Mouse (Mus musculus) frontal cortex, adult (tissue): ENCODE measurements at regions not wholly inside any gene's neighbourhood (a gene's known extent, or its start where the extent isn't known, plus 50 kb on each side); places are given as distances from the start of the nearest gene placed in this dataset.
"Not testable (repeated sequence)": the region's sequence is repeated elsewhere in the genome, so short reads cannot be mapped to it uniquely, and the experiment has no call there.

ENCODE experiments used
- ATAC-seq: cut with Nextera tagmentation; 2 replicates; pipeline ENCODE4 v1.9.2; 2017; ENCODE audit warnings: mild to moderate bottlenecking, moderate library complexity, mixed read lengths; ENCODE audit not compliant: low TSS enrichment

GRCm38 (mm10) chr6:109814990-109815389 lies 830.4 kb upstream of the Grm7 start:
- peak; percentile 80 for ATAC-seq

- ATAC-seq: no peak
Observed at GRCm38 (mm10) chr6:109848313-109848712, 797.1 kb upstream of the Grm7 start.

DNA sequence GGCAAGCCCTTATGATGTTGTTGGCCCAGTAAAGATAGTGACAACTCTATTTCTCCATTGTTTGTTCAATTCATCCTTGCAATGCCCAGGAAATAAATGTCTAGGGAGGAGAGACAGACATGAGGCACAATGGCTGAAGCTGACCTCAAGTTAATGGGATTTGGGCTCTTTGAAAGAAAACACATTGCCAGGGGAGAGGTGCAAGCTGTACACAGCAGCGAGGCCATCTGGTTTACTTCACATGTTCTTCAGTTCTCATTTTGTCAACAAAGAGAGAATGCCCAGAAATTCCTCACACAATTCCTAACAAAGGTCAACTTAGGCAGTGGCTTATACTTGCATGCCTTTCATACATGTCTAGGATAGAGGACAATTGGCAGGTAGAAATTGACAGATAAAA lies 789.6 kb upstream of the Grm7 start:
- ATAC-seq: no peak

DNA sequence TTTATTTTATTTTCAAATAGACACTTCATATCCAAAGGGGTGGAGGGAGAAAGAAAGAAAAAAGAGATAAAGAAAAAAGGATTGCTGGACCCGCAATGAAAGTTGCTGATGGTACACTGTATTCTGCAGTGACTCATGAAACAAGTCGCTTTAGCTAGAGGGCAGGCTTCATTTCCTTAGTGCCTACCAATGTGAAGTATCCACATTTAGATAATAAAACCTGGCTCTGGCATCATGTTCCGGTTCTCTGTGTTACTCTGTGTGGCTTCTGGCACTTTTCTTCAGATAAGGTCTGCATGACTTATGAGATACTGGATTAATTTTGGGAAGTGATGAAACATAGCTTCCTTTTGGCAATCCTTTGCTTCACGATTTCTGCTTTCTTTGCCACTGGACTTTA lies 782.0 kb upstream of the Grm7 start:
- peak; percentile 93 for ATAC-seq

DNA sequence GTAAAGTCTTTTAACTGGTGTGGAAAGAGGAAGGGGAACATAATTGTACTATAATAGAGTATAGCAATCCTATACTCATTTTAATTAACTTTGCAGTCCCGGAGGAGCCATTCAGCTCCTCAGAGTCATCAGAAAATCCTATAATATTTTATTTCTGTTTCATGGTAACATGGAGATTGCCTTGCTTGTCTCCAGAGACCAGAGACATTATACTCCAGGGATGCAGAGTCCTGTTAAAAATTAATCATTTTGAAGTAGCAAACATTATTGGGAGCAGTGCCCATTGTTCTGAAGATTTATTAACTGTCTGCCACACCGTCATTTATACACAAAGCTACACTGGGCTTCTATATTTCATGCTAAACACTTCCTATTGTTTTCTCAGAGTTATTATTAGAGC lies 771.2 kb upstream of the Grm7 start:
- ATAC-seq: no peak

DNA sequence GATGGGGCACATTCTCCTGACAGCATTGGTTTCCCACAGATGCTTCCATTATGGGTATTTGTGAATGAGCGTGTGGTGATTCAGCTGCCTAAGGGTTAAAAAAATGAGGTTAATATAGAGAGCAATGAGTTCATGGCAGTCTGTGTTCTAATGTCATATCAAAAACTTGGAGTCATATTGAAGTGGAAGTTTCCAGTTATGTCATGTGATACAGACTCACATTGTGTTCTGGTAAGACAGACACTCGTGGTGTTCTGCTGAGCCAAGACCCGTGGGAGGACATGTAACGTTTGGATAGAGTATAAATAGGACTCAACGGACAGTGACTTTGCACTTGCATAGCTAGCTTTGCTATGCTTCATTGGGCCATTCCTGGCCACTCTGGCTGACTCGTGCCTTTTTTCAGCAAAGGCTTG lies 770.7 kb upstream of the Grm7 start:
- ATAC-seq: peak; percentile 93

DNA sequence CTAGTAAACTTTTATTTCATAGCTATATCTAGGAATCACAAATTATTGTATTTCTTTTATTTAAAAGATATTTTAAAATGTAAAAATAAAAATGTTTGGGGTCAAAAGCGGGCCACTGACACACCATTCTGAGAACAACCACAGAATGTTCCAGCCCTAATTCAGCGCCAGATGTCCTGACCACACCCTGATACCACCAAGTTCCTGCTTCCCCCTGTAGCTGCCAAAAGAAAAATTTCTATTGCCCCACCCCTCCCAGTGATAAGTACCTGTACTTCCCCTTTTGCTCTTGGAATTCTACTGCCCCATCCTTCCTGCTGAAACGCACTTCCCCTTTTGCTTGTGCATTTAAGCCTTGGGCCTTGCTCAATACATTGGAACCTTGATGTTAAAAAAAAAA lies 769.8 kb upstream of the Grm7 start:
- ATAC-seq: not testable (repeated sequence)

GRCm38 (mm10) chr6:109879145-109879544 lies 766.2 kb upstream of the Grm7 start:
- no peak; the same call in 1 of the 2 replicates for ATAC-seq

DNA sequence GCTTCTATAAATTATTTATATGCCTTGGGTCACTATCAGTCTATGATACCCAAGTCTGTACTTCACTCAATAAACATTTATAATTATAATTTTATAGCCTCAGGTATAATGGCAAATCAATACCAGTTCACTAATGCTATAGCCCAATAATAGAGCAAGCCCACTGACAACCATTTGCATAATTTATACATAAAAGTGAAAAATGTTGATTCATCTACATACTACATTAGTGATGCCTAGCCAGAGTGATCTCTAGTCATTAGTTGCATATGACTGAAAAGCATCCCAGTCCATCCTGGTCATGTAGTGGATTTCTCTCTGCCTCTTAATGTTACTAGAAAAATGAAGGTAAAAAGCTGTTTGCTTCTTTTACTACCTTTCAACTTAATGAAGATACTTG lies 721.6 kb upstream of the Grm7 start:
- ATAC-seq: no peak

DNA sequence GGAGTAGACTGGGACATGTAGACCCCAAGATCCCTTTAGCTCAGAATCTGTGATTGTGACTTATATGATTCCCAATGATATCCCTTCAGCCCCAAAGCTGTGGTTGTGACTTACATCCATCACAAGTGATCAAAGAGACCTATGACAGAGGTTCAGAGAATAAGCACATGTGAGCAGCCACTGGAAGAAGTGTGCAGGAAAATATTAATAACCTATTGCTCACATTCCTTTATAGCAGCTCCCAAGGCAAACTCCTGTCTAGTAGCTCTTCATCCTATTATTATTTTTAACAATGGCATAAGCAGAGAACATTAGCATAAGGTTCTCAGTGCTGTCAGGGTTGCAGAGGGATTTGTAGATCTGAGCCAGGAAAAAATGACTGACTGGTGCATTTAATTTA lies 696.9 kb upstream of the Grm7 start:
- ATAC-seq: no peak

GRCm38 (mm10) chr6:109948928-109949327 lies 696.5 kb upstream of the Grm7 start:
- ATAC-seq: peak; percentile 41; the same call in 1 of the 2 replicates

DNA sequence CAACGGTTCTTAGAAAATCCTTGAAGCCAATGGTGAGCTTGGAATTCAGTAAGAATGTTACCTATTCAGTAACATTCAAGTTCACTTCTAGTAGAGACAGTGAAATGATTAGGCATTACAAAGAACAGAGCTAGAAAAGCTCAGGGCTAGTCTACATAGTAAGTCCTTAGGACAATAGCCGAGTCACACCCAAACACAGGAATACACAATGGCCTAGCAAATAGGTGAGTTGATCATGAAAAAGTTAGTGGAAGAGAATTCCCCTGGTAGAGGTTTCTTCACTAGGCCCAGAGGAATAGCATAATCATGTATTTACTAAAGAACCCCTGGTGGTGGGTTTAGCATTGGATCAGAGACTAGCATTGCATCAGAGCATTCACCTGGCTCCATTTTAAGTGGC lies 687.5 kb upstream of the Grm7 start:
- ATAC-seq: not testable (repeated sequence)
